Mouse (Mus musculus) C2C12 (cell line): ENCODE results near the gene Perm1. TPM values are rescaled to one million over a fixed set of nuclear protein-coding genes. Genes with fewer than 3 reads are reported as not detected.

Experiments used
- H3K27me3 ChIP-seq: one replicate; pipeline ENCODE4 v1.6.1; 2011; ENCODE audit not compliant: control insufficient read depth, insufficient read depth, insufficient read length
- H3K36me3 ChIP-seq: one replicate; pipeline ENCODE4 v1.6.1; 2011; ENCODE audit not compliant: control insufficient read depth, insufficient read depth
- H3K4me3 ChIP-seq: one replicate; pipeline ENCODE4 v1.5.1; 2011; ENCODE audit warnings: mild to moderate bottlenecking, control low read depth; ENCODE audit not compliant: poor library complexity, insufficient read depth, severe bottlenecking
- H3K79me2 ChIP-seq: one replicate; pipeline ENCODE4 v1.6.1; 2011; ENCODE audit not compliant: control insufficient read depth, insufficient read depth
- H3K79me3 ChIP-seq: one replicate; pipeline ENCODE4 v1.6.1; 2011; ENCODE audit warnings: low read depth, control low read depth
- H3ac ChIP-seq: one replicate; pipeline ENCODE3; 2011; ENCODE audit warnings: low read depth; ENCODE audit not compliant: control insufficient read depth, insufficient read length
- CEBPB ChIP-seq: IDR thresholded peaks from one replicate; pipeline ENCODE4 v1.6.1; 2011; ENCODE audit warnings: low read depth, mild to moderate bottlenecking, control low read depth, moderate library complexity
- CTCF ChIP-seq: IDR thresholded peaks from one replicate; pipeline ENCODE4 v1.5.1; 2011; ENCODE audit not compliant: control insufficient read depth, insufficient read depth, insufficient read length
- FOSL1 ChIP-seq: IDR thresholded peaks from one replicate; pipeline ENCODE4 v1.8.0; 2011; ENCODE audit warnings: mild to moderate bottlenecking, low read length; ENCODE audit not compliant: poor library complexity, insufficient read depth, severe bottlenecking
- MAX ChIP-seq: IDR thresholded peaks from one replicate; pipeline ENCODE4 v1.6.1; 2011; ENCODE audit warnings: mild to moderate bottlenecking, control low read depth
- MYOD1 ChIP-seq: IDR thresholded peaks from one replicate; pipeline ENCODE4 v1.6.1; 2011; ENCODE audit warnings: low read depth; ENCODE audit not compliant: control insufficient read depth, insufficient read length
- MYOG ChIP-seq: IDR thresholded peaks from one replicate; pipeline ENCODE4 v1.6.1; 2011; ENCODE audit not compliant: control insufficient read depth, insufficient read length; ENCODE audit errors: extremely low read depth
- USF1 ChIP-seq: IDR thresholded peaks from one replicate; pipeline ENCODE4 v1.6.1; 2011; ENCODE audit warnings: low read depth, mild to moderate bottlenecking, control low read depth, moderate library complexity
- long read RNA-seq, 2 experiments: library from polyadenylated mRNA; unstranded; transcript quantifications; one replicate each; pipeline ENCODE4 v2.0.0; 2019 to 2020
- polyA plus RNA-seq: library from polyadenylated mRNA; unstranded; fragments of >200 nt; fragmentation: generic; extraction: Trizol; gene quantifications from one replicate; pipeline ENCODE4 v1.2.1, GENCODE M21; 2012; ENCODE audit warnings: missing spikeins

Perm1 gene
- polyA plus RNA-seq, result 0.02 TPM
- long read RNA-seq, experiment 1, result 0 reads
- long read RNA-seq, experiment 2, result 0 reads

DNA sequence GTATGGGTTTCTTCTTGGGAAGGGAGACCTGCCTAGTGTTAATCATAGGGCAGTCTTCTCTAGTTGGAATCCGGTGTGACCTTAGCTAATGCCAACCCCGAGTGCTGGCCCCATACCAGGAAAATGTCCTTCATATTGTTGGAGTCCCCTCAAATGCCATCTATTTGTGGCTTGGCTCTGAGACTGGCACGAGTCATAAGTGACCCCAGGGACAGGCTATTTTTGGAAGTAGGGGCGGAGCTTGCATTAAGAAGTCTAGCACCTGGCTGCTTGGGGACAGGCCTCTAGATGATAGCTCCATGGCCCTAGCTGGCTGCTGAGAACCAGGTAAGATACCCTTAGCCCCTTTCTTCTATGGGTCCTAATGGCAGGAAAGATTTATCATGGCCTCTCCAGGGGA, at the start of gene Perm1:
Perm1 (plus strand) TSS at position 220 of the 400 bp plus-strand sequence.
- no peak for TF ChIP-seq USF1
- no peak for TF ChIP-seq CTCF
- no peak for TF ChIP-seq CEBPB
- no peak for TF ChIP-seq MYOG
- TF ChIP-seq MAX, result no peak
- TF ChIP-seq MYOD1, result no peak
- no peak for TF ChIP-seq FOSL1
- Histone ChIP-seq H3ac (no peak within 1 kb of the TSS), H3K27me3 (peaks cover 15% of the 10 kb centered on the region), H3K4me3 (no peak within 1 kb of the TSS), H3K36me3 (no peaks in the 10 kb centered on the region), H3K79me3 (no peaks in the 10 kb centered on the region), H3K79me2 (no peaks in the 10 kb centered on the region)

DNA sequence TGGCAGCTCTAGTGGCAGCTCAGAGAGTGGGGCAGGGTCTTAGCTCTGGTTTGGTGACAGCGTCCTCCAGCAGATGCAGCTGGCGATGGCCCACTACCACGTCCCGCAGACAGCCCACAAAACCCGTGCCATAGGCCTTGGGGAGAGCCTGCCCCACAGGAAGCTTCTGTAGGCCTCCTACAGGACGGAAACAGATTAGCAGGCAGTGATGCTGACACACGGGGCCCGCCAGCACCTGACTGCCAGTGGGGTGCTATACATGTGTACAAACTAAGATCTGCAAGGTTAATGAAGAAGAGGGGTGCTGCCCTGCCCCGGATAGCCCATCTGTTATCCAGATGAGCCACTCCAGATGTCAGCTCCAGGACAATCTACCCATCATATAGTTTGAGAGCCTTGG, 49.2 kb upstream of the Perm1 start:
- Histone ChIP-seq H3K36me3 (no peaks in the 10 kb centered on the region), H3K79me2 (no peaks in the 10 kb centered on the region), H3ac (no peak overlapping the region), H3K79me3 (no peaks in the 10 kb centered on the region), H3K4me3 (no peak overlapping the region), H3K27me3 (no peaks in the 10 kb centered on the region)
- TF ChIP-seq CEBPB, result no peak
- no peak for TF ChIP-seq FOSL1
- no peak for TF ChIP-seq MYOG
- no peak for TF ChIP-seq MYOD1

- Histone ChIP-seq H3K79me2 (no peaks in the 10 kb centered on the region), H3K36me3 (no peaks in the 10 kb centered on the region), H3ac (no peak overlapping the region), H3K79me3 (no peaks in the 10 kb centered on the region), H3K4me3 (no peak overlapping the region), H3K27me3 (no peaks in the 10 kb centered on the region)
- TF ChIP-seq FOSL1 (no peak), MYOG (no peak), USF1 (no peak), CTCF (no peak), MYOD1 (no peak), CEBPB (no peak), MAX (no peak)
Measured at GRCm38 (mm10) chr4:156168611-156169010, 47.1 kb upstream of the Perm1 start.

DNA sequence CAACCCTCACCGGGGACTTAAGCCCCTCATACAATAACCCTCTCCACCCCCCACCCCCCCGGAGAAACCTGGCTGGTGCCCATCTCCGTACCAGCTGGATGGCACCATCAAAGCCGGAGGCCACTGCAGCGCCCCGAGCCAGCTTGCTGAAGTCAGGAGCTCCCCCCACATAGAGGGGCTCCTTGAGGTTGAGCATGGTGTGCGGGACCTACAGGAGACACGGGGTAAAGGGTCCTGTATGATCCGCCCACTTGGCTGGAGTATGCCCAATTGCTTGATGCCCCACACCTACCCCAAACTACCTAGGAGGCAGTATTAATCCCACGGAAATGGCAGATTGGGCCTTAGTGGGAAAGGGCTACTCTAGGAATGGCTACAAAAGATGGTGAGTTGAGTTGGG, 46.5 kb upstream of the Perm1 start:
- Histone ChIP-seq H3K79me2 (no peaks in the 10 kb centered on the region), H3K79me3 (no peaks in the 10 kb centered on the region), H3K36me3 (no peaks in the 10 kb centered on the region), H3ac (no peak overlapping the region), H3K4me3 (no peak overlapping the region), H3K27me3 (no peaks in the 10 kb centered on the region)
- TF ChIP-seq MYOG (no peak), FOSL1 (no peak), CEBPB (no peak), CTCF (no peak), USF1 (no peak)

DNA sequence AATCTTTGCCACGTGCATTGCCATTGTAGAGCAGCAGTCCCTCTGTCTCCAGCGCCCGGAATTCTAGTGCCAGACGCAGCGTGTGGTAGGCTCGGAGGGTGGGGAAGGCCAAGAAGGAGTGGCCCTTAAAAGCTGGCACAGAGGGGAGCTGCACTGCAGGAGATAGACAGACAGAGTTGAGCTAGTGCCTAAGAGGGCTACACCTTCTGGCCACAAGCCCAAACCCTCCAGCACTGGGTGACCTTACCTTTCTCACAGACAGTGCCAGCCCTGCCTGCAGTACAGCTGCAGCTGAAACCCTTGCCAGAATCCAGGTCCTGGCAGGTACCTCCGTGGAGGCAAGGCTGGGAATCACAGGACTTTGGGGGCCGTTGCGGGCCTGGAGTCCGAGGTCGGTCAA, 43.8 kb upstream of the Perm1 start:
- no peaks in the 10 kb centered on the region for H3K27me3 ChIP-seq
- H3K79me3 ChIP-seq, result no peaks in the 10 kb centered on the region
- no peak overlapping the region for H3K4me3 ChIP-seq
- H3ac ChIP-seq, result no peak overlapping the region
- H3K36me3 ChIP-seq, result no peaks in the 10 kb centered on the region
- no peaks in the 10 kb centered on the region for H3K79me2 ChIP-seq
- no peak for TF ChIP-seq USF1
- TF ChIP-seq MYOD1, result no peak
- TF ChIP-seq MAX, result no peak
- no peak for TF ChIP-seq MYOG
- TF ChIP-seq FOSL1, result no peak
- TF ChIP-seq CTCF, result no peak
- TF ChIP-seq CEBPB, result no peak

- H3K79me3 ChIP-seq, result no peaks in the 10 kb centered on the region
- H3K36me3 ChIP-seq, result no peaks in the 10 kb centered on the region
- H3K4me3 ChIP-seq, result no peak overlapping the region
- no peak overlapping the region for H3ac ChIP-seq
- TF ChIP-seq MYOD1 (no peak), FOSL1 (no peak), CEBPB (no peak), CTCF (no peak), MAX (no peak), MYOG (no peak), USF1 (no peak)
- H3K79me2 ChIP-seq, result no peaks in the 10 kb centered on the region
- no peaks in the 10 kb centered on the region for H3K27me3 ChIP-seq
Measured at GRCm38 (mm10) chr4:156177630-156178029, 38.0 kb upstream of the Perm1 start.
